Mouse (Mus musculus): Measurements from ENCODE around the gene Dhrs11. TPM values are rescaled to one million over a fixed set of nuclear protein-coding genes. Genes with fewer than 3 reads are reported as not detected.
A peak's percentile ranks its signal among the peaks of the same experiment; 100 is the strongest.

Gene Dhrs11
- total and polyA plus RNA-seq, 2 experiments from 2014 or later: 7.8 to 8.3 TPM

- no peak overlapping the region for H3K27ac ChIP-seq (ENCODE audit: low read depth, low read length)
- H3K4me2 ChIP-seq (ENCODE audit: low read depth): no peak overlapping the region
- no peaks in the 10 kb centered on the region for H3K36me3 ChIP-seq (ENCODE audit: insufficient read depth)
- DNase-seq (no peak), ATAC-seq (no peak)
- H3K4me1 ChIP-seq (ENCODE audit: insufficient read depth): no peaks in the 10 kb centered on the region; the same call in 1 of the 2 replicates
- no peak overlapping the region for H3K4me3 ChIP-seq (ENCODE audit: low read depth, low read length)
- H3K9ac ChIP-seq: no peak overlapping the region
- TF ChIP-seq CTCF (IDR thresholded peaks at IDR 0.05; ENCODE audit: low read depth): no peak
- WGBS: 70% methylated on average over 10 of the region's 10 CpGs
- H3K9me3 ChIP-seq (ENCODE audit: low read length): no peaks in the 10 kb centered on the region
- no peaks in the 10 kb centered on the region for H3K27me3 ChIP-seq (ENCODE audit: insufficient read depth, low read length)
Measured at GRCm38 (mm10) chr11:84823484-84823897, 5.3 kb downstream of the Dhrs11 start.

GRCm38 (mm10) chr11:84822487-84822886 is 6.3 kb downstream of the Dhrs11 start:
- H3K9me3 ChIP-seq (ENCODE audit: low read length): no peaks in the 10 kb centered on the region
- H3K4me1 ChIP-seq (ENCODE audit: insufficient read depth): 0 out of 2 replicates have a peak, but pooled peaks cover 3% of the 10 kb centered on the region
- H3K27me3 ChIP-seq (ENCODE audit: insufficient read depth, low read length): no peaks in the 10 kb centered on the region
- H3K27ac ChIP-seq (ENCODE audit: low read depth, low read length): no peak overlapping the region
- H3K36me3 ChIP-seq (ENCODE audit: insufficient read depth): no peaks in the 10 kb centered on the region
- no peak for DNase-seq
- no peak overlapping the region for H3K4me3 ChIP-seq (ENCODE audit: low read depth, low read length)
- ATAC-seq: no peak
- TF ChIP-seq CTCF (IDR thresholded peaks at IDR 0.05; ENCODE audit: low read depth): no peak
- no peak overlapping the region for H3K4me2 ChIP-seq (ENCODE audit: low read depth)
- 85% methylated on average over 5 of the region's 5 CpGs for WGBS
- no peak overlapping the region for H3K9ac ChIP-seq

GRCm38 (mm10) chr11:84821131-84821770 is 7.5 kb downstream of the Dhrs11 start:
- no peak for ATAC-seq
- no peak overlapping the region for H3K4me3 ChIP-seq (ENCODE audit: low read depth, low read length)
- WGBS: 93% methylated on average over 9 of the region's 9 CpGs
- H3K4me1 ChIP-seq (ENCODE audit: insufficient read depth): 0 out of 2 replicates have a peak, but pooled peaks cover 3% of the 10 kb centered on the region
- DNase-seq: no peak
- H3K4me2 ChIP-seq (ENCODE audit: low read depth): no peak overlapping the region
- H3K27ac ChIP-seq (ENCODE audit: low read depth, low read length): no peak overlapping the region
- no peaks in the 10 kb centered on the region for H3K36me3 ChIP-seq (ENCODE audit: insufficient read depth)
- TF ChIP-seq CTCF (IDR thresholded peaks at IDR 0.05; ENCODE audit: low read depth): no peak
- no peaks in the 10 kb centered on the region for H3K27me3 ChIP-seq (ENCODE audit: insufficient read depth, low read length)
- H3K9me3 ChIP-seq (ENCODE audit: low read length): no peaks in the 10 kb centered on the region
- no peak overlapping the region for H3K9ac ChIP-seq

- 0 out of 2 replicates have a peak, but pooled peaks cover 3% of the 10 kb centered on the region for H3K4me1 ChIP-seq (ENCODE audit: insufficient read depth)
- TF ChIP-seq CTCF (IDR thresholded peaks at IDR 0.05; ENCODE audit: low read depth): peak; percentile 90
- DNase-seq: peak; percentile 92
- peak; percentile 93 for ATAC-seq
- H3K36me3 ChIP-seq (ENCODE audit: insufficient read depth): no peaks in the 10 kb centered on the region
- peak within 1 kb of the TSS; percentile 73 for H3K4me3 ChIP-seq (ENCODE audit: low read depth, low read length)
- H3K27ac ChIP-seq (ENCODE audit: low read depth, low read length): peak within 1 kb of the TSS; percentile 72
- 1% methylated on average over 54 of the region's 55 CpGs for WGBS
- H3K9me3 ChIP-seq (ENCODE audit: low read length): no peaks in the 10 kb centered on the region
- peak within 1 kb of the TSS; percentile 93 for H3K4me2 ChIP-seq (ENCODE audit: low read depth)
- no peaks in the 10 kb centered on the region for H3K27me3 ChIP-seq (ENCODE audit: insufficient read depth, low read length)
- H3K9ac ChIP-seq: peak within 1 kb of the TSS; percentile 63
Measured at GRCm38 (mm10) chr11:84818961-84819692, 9.7 kb downstream of the Dhrs11 start, which contains the start of gene Mrm1. TSS of gene Mrm1 (minus strand) at chr11:84819515.

- peak overlapping the region; percentile 63 for H3K9ac ChIP-seq
- peak overlapping the region; percentile 72 for H3K27ac ChIP-seq (ENCODE audit: low read depth, low read length)
- peak; percentile 86 for TF ChIP-seq CTCF (IDR thresholded peaks at IDR 0.05; ENCODE audit: low read depth)
- 0 out of 2 replicates have a peak, but pooled peaks cover 3% of the 10 kb centered on the region for H3K4me1 ChIP-seq (ENCODE audit: insufficient read depth)
- DNase-seq: peak; percentile 86
- H3K4me3 ChIP-seq (ENCODE audit: low read depth, low read length): peak overlapping the region; percentile 73
- ATAC-seq: peak; percentile 65
- no peaks in the 10 kb centered on the region for H3K27me3 ChIP-seq (ENCODE audit: insufficient read depth, low read length)
- H3K9me3 ChIP-seq (ENCODE audit: low read length): no peaks in the 10 kb centered on the region
- H3K36me3 ChIP-seq (ENCODE audit: insufficient read depth): no peaks in the 10 kb centered on the region
- WGBS: under 1% methylated on average over 39 of the region's 39 CpGs
- peak overlapping the region; percentile 93 for H3K4me2 ChIP-seq (ENCODE audit: low read depth)
Measured at GRCm38 (mm10) chr11:84818085-84818960, 10.5 kb downstream of the Dhrs11 start.

GRCm38 (mm10) chr11:84817362-84817761 is 11.4 kb downstream of the Dhrs11 start:
- peak; percentile 34 for TF ChIP-seq CTCF (IDR thresholded peaks at IDR 0.05; ENCODE audit: low read depth)
- Histone ChIP-seq H3K4me1 (ENCODE audit: insufficient read depth) (0 out of 2 replicates have a peak, but pooled peaks cover 3% of the 10 kb centered on the region), H3K4me3 (ENCODE audit: low read depth, low read length) (no peak overlapping the region), H3K4me2 (ENCODE audit: low read depth) (no peak overlapping the region), H3K27ac (ENCODE audit: low read depth, low read length) (no peak overlapping the region), H3K9ac (no peak overlapping the region), H3K27me3 (ENCODE audit: insufficient read depth, low read length) (no peaks in the 10 kb centered on the region), H3K9me3 (ENCODE audit: low read length) (no peaks in the 10 kb centered on the region), H3K36me3 (ENCODE audit: insufficient read depth) (no peaks in the 10 kb centered on the region)
- DNase-seq: no peak
- WGBS: 81% methylated on average over 6 of the region's 6 CpGs
- ATAC-seq: no peak
